Mouse (Mus musculus): Measurements from ENCODE around the gene Osbpl9. TPM values are rescaled to one million over a fixed set of nuclear protein-coding genes. Genes with fewer than 3 reads are reported as not detected.

The Osbpl9 gene
- polyA plus RNA-seq, 1 experiment from 2014 or later = 61.1 TPM

GRCm38 (mm10) chr4:109191598-109191997, 10.5 kb downstream of the Osbpl9 start:
- 58% methylated on average over 10 of the region's 10 CpGs for WGBS
- Histone ChIP-seq H3K27ac (ENCODE audit: low read depth, low read length) (no peak overlapping the region), H3K4me3 (ENCODE audit: low read length) (no peak overlapping the region), H3K4me1 (ENCODE audit: control insufficient read depth, insufficient read depth, low read length) (peaks cover 10% of the 10 kb centered on the region), H3K4me2 (replicated peaks; ENCODE audit: low read depth, low read length) (no peak overlapping the region), H3K27me3 (ENCODE audit: control insufficient read depth, insufficient read depth, low read length) (no peaks in the 10 kb centered on the region), H3K36me3 (ENCODE audit: control insufficient read depth, insufficient read depth, low read length) (no peaks in the 10 kb centered on the region), H3K9ac (ENCODE audit: low read depth, low read length) (no peak overlapping the region), H3K9me3 (ENCODE audit: control insufficient read depth, low read length) (no peaks in the 10 kb centered on the region)
- ATAC-seq (ENCODE audit: low FRiP score, low TSS enrichment) = no peak

DNA sequence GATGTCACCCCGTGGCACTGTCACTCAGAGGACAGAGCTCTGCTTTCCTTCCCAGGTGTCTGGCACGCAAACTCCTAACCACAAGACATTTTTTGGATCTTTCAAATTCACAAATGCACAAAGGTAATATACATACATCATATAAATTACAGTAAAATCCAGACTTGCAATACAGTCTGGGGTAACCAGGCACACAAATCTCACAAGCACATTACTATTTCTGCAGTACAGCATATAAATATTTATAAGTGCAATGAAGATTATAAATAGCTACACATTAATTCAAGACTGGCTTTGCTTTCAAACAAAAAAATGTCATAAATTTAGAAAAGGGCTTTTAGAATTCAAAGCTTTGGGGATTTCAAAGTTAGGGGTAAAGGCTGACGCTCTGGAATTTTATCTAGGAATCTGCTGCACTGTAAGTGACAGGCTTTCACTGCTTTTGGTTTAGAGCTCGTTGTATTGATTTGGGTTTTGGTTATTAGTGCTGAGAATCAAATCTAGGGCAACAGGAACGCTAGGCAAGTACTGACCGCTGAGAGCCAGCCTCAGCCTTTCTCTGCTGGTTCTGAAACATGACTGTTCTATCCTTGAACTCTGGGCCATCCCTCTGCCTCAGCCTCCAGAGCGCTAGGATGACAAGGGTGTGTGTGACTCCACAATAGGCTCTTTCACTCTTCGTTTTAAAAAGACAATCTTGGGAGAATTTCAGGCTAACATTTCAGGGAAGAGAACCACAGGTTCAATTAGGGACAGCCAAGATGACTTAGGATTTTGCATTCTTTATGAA, 16.3 kb downstream of the Osbpl9 start:
- Histone ChIP-seq H3K9me3 (ENCODE audit: control insufficient read depth, low read length) (no peaks in the 10 kb centered on the region), H3K27ac (ENCODE audit: low read depth, low read length) (no peak overlapping the region), H3K9ac (ENCODE audit: low read depth, low read length) (no peak overlapping the region), H3K4me2 (replicated peaks; ENCODE audit: low read depth, low read length) (no peak overlapping the region), H3K36me3 (ENCODE audit: control insufficient read depth, insufficient read depth, low read length) (no peaks in the 10 kb centered on the region), H3K4me3 (ENCODE audit: low read length) (no peak overlapping the region), H3K4me1 (ENCODE audit: control insufficient read depth, insufficient read depth, low read length) (no peaks in the 10 kb centered on the region), H3K27me3 (ENCODE audit: control insufficient read depth, insufficient read depth, low read length) (no peaks in the 10 kb centered on the region)
- no peak for ATAC-seq (ENCODE audit: low FRiP score, low TSS enrichment)
- WGBS = 88% methylated on average over 8 of the region's 8 CpGs

GRCm38 (mm10) chr4:109175677-109176076, 26.4 kb downstream of the Osbpl9 start:
- 0 out of 2 replicates have a peak, but pooled peaks cover 3% of the 10 kb centered on the region for H3K36me3 ChIP-seq (ENCODE audit: control insufficient read depth, insufficient read depth, low read length)
- ATAC-seq (ENCODE audit: low FRiP score, low TSS enrichment) = no peak
- no peaks in the 10 kb centered on the region for H3K27me3 ChIP-seq (ENCODE audit: control insufficient read depth, insufficient read depth, low read length)
- no peaks in the 10 kb centered on the region for H3K9me3 ChIP-seq (ENCODE audit: control insufficient read depth, low read length)
- no peak overlapping the region for H3K27ac ChIP-seq (ENCODE audit: low read depth, low read length)
- H3K4me3 ChIP-seq (ENCODE audit: low read length) = no peak overlapping the region
- H3K4me1 ChIP-seq (ENCODE audit: control insufficient read depth, insufficient read depth, low read length) = peaks cover 4% of the 10 kb centered on the region; the same call in 1 of the 2 replicates
- H3K9ac ChIP-seq (ENCODE audit: low read depth, low read length) = no peak overlapping the region
- no peak overlapping the region for H3K4me2 ChIP-seq (replicated peaks; ENCODE audit: low read depth, low read length)

DNA sequence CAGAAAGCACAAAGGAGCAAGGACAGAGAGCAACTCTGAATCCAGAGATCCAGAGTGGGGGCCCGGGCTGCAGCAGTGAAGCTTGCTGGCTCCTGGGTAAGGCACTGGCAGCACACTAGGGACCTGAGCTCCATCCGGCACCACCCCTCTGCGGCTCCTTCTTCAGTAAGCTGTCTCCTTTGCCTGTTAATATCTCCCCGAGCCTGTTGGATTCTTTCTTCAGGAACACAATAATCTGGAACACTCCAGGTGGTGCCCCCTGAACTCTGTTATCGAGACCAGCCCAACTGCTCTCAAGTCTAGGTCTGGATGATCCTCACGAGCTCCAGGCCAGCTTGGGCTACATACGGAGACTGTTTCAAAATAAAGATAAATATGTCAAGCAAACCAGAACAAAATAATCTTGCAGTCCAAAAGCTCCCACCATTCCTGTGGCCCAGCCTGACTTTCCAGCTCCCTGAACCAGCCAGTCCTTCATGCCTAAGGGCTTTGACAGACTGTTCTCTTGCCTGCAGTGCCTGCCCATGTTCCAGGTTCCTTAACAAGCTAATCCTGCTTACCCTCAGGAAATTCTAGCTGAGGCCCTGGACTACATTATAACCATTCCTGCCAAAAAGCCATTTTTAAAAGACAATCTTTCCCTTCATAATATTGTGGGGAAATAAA, 28.2 kb downstream of the Osbpl9 start:
- no peak overlapping the region for H3K4me3 ChIP-seq (ENCODE audit: low read length)
- H3K4me2 ChIP-seq (replicated peaks; ENCODE audit: low read depth, low read length) = no peak overlapping the region
- 0 out of 2 replicates have a peak, but pooled peaks cover 6% of the 10 kb centered on the region for H3K36me3 ChIP-seq (ENCODE audit: control insufficient read depth, insufficient read depth, low read length)
- no peaks in the 10 kb centered on the region for H3K9me3 ChIP-seq (ENCODE audit: control insufficient read depth, low read length)
- no peak overlapping the region for H3K9ac ChIP-seq (ENCODE audit: low read depth, low read length)
- WGBS = 56% methylated on average over 7 of the region's 7 CpGs
- no peak for ATAC-seq (ENCODE audit: low FRiP score, low TSS enrichment)
- H3K27ac ChIP-seq (ENCODE audit: low read depth, low read length) = no peak overlapping the region
- no peaks in the 10 kb centered on the region for H3K27me3 ChIP-seq (ENCODE audit: control insufficient read depth, insufficient read depth, low read length)
- H3K4me1 ChIP-seq (ENCODE audit: control insufficient read depth, insufficient read depth, low read length) = peaks cover 4% of the 10 kb centered on the region; the same call in 1 of the 2 replicates

GRCm38 (mm10) chr4:109173369-109173768, 28.7 kb downstream of the Osbpl9 start:
- Histone ChIP-seq H3K27ac (ENCODE audit: low read depth, low read length) (no peak overlapping the region), H3K4me3 (ENCODE audit: low read length) (no peak overlapping the region), H3K9me3 (ENCODE audit: control insufficient read depth, low read length) (no peaks in the 10 kb centered on the region), H3K4me2 (replicated peaks; ENCODE audit: low read depth, low read length) (no peak overlapping the region), H3K4me1 (ENCODE audit: control insufficient read depth, insufficient read depth, low read length) (peaks cover 4% of the 10 kb centered on the region; the same call in 1 of the 2 replicates), H3K36me3 (ENCODE audit: control insufficient read depth, insufficient read depth, low read length) (0 out of 2 replicates have a peak, but pooled peaks cover 6% of the 10 kb centered on the region), H3K9ac (ENCODE audit: low read depth, low read length) (no peak overlapping the region), H3K27me3 (ENCODE audit: control insufficient read depth, insufficient read depth, low read length) (no peaks in the 10 kb centered on the region)
- WGBS = 68% methylated on average over 4 of the region's 4 CpGs
- no peak for ATAC-seq (ENCODE audit: low FRiP score, low TSS enrichment)

- no peaks in the 10 kb centered on the region for H3K27me3 ChIP-seq (ENCODE audit: control insufficient read depth, insufficient read depth, low read length)
- H3K27ac ChIP-seq (ENCODE audit: low read depth, low read length) = no peak overlapping the region
- no peak overlapping the region for H3K4me2 ChIP-seq (replicated peaks; ENCODE audit: low read depth, low read length)
- ATAC-seq (ENCODE audit: low FRiP score, low TSS enrichment) = 0 out of 2 replicates have a peak, but pooled peaks have one; percentile 43
- no peaks in the 10 kb centered on the region for H3K4me1 ChIP-seq (ENCODE audit: control insufficient read depth, insufficient read depth, low read length)
- 0 out of 2 replicates have a peak, but pooled peaks cover 3% of the 10 kb centered on the region for H3K36me3 ChIP-seq (ENCODE audit: control insufficient read depth, insufficient read depth, low read length)
- H3K4me3 ChIP-seq (ENCODE audit: low read length) = no peak overlapping the region
- H3K9ac ChIP-seq (ENCODE audit: low read depth, low read length) = no peak overlapping the region
- WGBS = 32% methylated on average over 12 of the region's 12 CpGs
- no peaks in the 10 kb centered on the region for H3K9me3 ChIP-seq (ENCODE audit: control insufficient read depth, low read length)
These were observed 36.4 kb downstream of the Osbpl9 start for GRCm38 (mm10) chr4:109165521-109166173.

DNA sequence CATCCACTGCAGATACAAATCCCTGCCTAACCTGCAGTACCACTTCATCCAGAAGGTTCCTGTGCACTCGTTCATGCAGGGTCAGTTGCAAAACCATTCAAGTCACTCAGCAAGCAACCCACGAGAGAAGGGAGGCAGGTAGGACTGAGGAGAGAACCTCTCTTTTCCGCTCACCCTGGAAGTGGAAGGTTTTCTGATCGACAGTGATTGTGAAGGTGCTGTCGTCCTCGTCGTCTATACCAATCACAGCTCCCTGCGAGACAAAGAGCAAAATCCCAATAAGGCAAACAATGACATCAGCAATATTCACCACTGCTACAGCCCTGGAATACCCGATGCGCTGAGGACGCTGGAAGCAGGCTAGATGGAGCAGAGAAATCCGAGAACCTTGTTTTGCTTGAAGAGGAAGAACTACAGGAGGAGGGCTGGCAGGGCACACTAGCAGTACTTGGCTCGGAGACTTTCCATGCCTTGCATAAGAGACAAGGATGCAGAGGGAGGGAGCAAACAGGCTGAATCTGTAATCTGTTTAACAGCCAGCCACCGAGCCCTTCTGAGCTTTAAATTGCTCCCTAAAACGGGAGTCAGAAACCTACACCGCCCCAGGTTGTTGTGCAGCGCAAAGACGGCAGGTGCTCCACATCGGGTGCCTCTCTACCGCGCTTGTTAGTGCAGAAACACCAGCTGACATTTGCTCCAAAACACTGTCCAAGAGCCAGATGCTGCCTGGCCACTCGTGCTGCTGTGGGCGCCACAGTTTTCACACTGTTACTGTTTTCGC, 45.4 kb downstream of the Osbpl9 start:
- Histone ChIP-seq H3K9ac (ENCODE audit: low read depth, low read length) (0 out of 2 replicates have a peak overlapping the region, but pooled peaks have one; percentile 19), H3K4me1 (ENCODE audit: control insufficient read depth, insufficient read depth, low read length) (0 out of 2 replicates have a peak, but pooled peaks cover 3% of the 10 kb centered on the region), H3K36me3 (ENCODE audit: control insufficient read depth, insufficient read depth, low read length) (no peaks in the 10 kb centered on the region), H3K27me3 (ENCODE audit: control insufficient read depth, insufficient read depth, low read length) (no peaks in the 10 kb centered on the region), H3K4me3 (ENCODE audit: low read length) (no peak overlapping the region; the same call in 1 of the 2 replicates), H3K4me2 (replicated peaks; ENCODE audit: low read depth, low read length) (peak overlapping the region; percentile 23), H3K27ac (ENCODE audit: low read depth, low read length) (peak overlapping the region; percentile 7; the same call in 1 of the 2 replicates), H3K9me3 (ENCODE audit: control insufficient read depth, low read length) (no peaks in the 10 kb centered on the region)
- ATAC-seq (ENCODE audit: low FRiP score, low TSS enrichment) = peak; percentile 50; the same call in 1 of the 2 replicates
- 30% methylated on average over 24 of the region's 24 CpGs for WGBS

- H3K9me3 ChIP-seq (ENCODE audit: control insufficient read depth, low read length) = no peaks in the 10 kb centered on the region
- H3K4me3 ChIP-seq (ENCODE audit: low read length) = no peak overlapping the region
- H3K4me2 ChIP-seq (replicated peaks; ENCODE audit: low read depth, low read length) = peak overlapping the region; percentile 23
- no peaks in the 10 kb centered on the region for H3K36me3 ChIP-seq (ENCODE audit: control insufficient read depth, insufficient read depth, low read length)
- 0 out of 2 replicates have a peak, but pooled peaks cover 3% of the 10 kb centered on the region for H3K4me1 ChIP-seq (ENCODE audit: control insufficient read depth, insufficient read depth, low read length)
- peak overlapping the region; percentile 24; the same call in 1 of the 2 replicates for H3K27ac ChIP-seq (ENCODE audit: low read depth, low read length)
- H3K27me3 ChIP-seq (ENCODE audit: control insufficient read depth, insufficient read depth, low read length) = no peaks in the 10 kb centered on the region
- no peak for ATAC-seq (ENCODE audit: low FRiP score, low TSS enrichment)
- H3K9ac ChIP-seq (ENCODE audit: low read depth, low read length) = no peak overlapping the region
- 75% methylated on average over 6 of the region's 6 CpGs for WGBS
These were observed 46.0 kb downstream of the Osbpl9 start for GRCm38 (mm10) chr4:109156073-109156472.

All from kidney, embryonic 14.5 days (tissue).